Mouse (Mus musculus): ENCODE measurements around the gene Klrb1a. TPM values are rescaled to one million over a fixed set of nuclear protein-coding genes. Genes with fewer than 3 reads are reported as not detected.
"Not testable (repeated sequence)": the region's sequence is repeated elsewhere in the genome, so short reads cannot be mapped to it uniquely, and the experiment has no call there.

The Klrb1a gene
- polyA plus RNA-seq (2014; fragmentation: Nextera tagmentation; extraction: Ambion mirVana): 0.18 TPM in 1 of 2 replicates, not detected in the other

- H3K9ac ChIP-seq (ENCODE audit: low read depth, low read length); H3K27me3 ChIP-seq (replicated peaks; ENCODE audit: control insufficient read depth, insufficient read depth, low read length); H3K36me3 ChIP-seq (ENCODE audit: control insufficient read depth, insufficient read depth, low read length); H3K27ac ChIP-seq (ENCODE audit: low read depth, low read length); H3K4me1 ChIP-seq (replicated peaks; ENCODE audit: control insufficient read depth, insufficient read depth, low read length); DNase-seq (ENCODE audit: low spot score); H3K4me3 ChIP-seq (ENCODE audit: low read depth, low read length); H3K9me3 ChIP-seq (ENCODE audit: control insufficient read depth, low read length); ATAC-seq (replicated peaks; ENCODE audit: low FRiP score); H3K4me2 ChIP-seq: not testable (repeated sequence)
- WGBS: 91% methylated on average over 5 of the region's 5 CpGs
Measured at GRCm38 (mm10) chr6:128623433-128623832, at the start of gene Klrb1a. TSS of gene Klrb1a (minus strand) at chr6:128623533.

GRCm38 (mm10) chr6:128669936-128670335 is 46.6 kb upstream of the Klrb1a start:
- H3K4me1 ChIP-seq (replicated peaks; ENCODE audit: control insufficient read depth, insufficient read depth, low read length): no peaks in the 10 kb centered on the region
- H3K4me2 ChIP-seq: no peak overlapping the region
- H3K36me3 ChIP-seq (ENCODE audit: control insufficient read depth, insufficient read depth, low read length): no peaks in the 10 kb centered on the region
- no peaks in the 10 kb centered on the region for H3K9me3 ChIP-seq (ENCODE audit: control insufficient read depth, low read length)
- H3K9ac ChIP-seq (ENCODE audit: low read depth, low read length): no peak overlapping the region
- no peak overlapping the region for H3K27ac ChIP-seq (ENCODE audit: low read depth, low read length)
- DNase-seq (ENCODE audit: low spot score) (no peak), ATAC-seq (replicated peaks; ENCODE audit: low FRiP score) (no peak)
- H3K4me3 ChIP-seq (ENCODE audit: low read depth, low read length): no peak overlapping the region
- 56% methylated on average over 4 of the region's 4 CpGs for WGBS
- no peaks in the 10 kb centered on the region for H3K27me3 ChIP-seq (replicated peaks; ENCODE audit: control insufficient read depth, insufficient read depth, low read length)

GRCm38 (mm10) chr6:128662206-128662605 is 38.9 kb upstream of the Klrb1a start, which contains the start of gene Clec2h:
TSS of gene Clec2h (plus strand) at chr6:128662385.
- Histone ChIP-seq H3K36me3 (ENCODE audit: control insufficient read depth, insufficient read depth, low read length) (no peaks in the 10 kb centered on the region), H3K4me1 (replicated peaks; ENCODE audit: control insufficient read depth, insufficient read depth, low read length) (no peaks in the 10 kb centered on the region), H3K9ac (ENCODE audit: low read depth, low read length) (no peak within 1 kb of the TSS), H3K27ac (ENCODE audit: low read depth, low read length) (no peak within 1 kb of the TSS), H3K4me2 (no peak within 1 kb of the TSS), H3K27me3 (replicated peaks; ENCODE audit: control insufficient read depth, insufficient read depth, low read length) (no peaks in the 10 kb centered on the region), H3K4me3 (ENCODE audit: low read depth, low read length) (no peak within 1 kb of the TSS), H3K9me3 (ENCODE audit: control insufficient read depth, low read length) (no peaks in the 10 kb centered on the region)
- DNase-seq (ENCODE audit: low spot score): no peak
- no peak for ATAC-seq (replicated peaks; ENCODE audit: low FRiP score)
- WGBS: 9% methylated on average over 1 of the region's 1 CpGs

- H3K9ac ChIP-seq (ENCODE audit: low read depth, low read length): no peak overlapping the region
- no peak overlapping the region for H3K4me3 ChIP-seq (ENCODE audit: low read depth, low read length)
- H3K9me3 ChIP-seq (ENCODE audit: control insufficient read depth, low read length): no peaks in the 10 kb centered on the region
- no peaks in the 10 kb centered on the region for H3K4me1 ChIP-seq (replicated peaks; ENCODE audit: control insufficient read depth, insufficient read depth, low read length)
- WGBS: 83% methylated on average over 1 of the region's 1 CpGs
- no peak overlapping the region for H3K4me2 ChIP-seq
- no peaks in the 10 kb centered on the region for H3K36me3 ChIP-seq (ENCODE audit: control insufficient read depth, insufficient read depth, low read length)
- H3K27ac ChIP-seq (ENCODE audit: low read depth, low read length): no peak overlapping the region
- ATAC-seq (replicated peaks; ENCODE audit: low FRiP score) (no peak), DNase-seq (ENCODE audit: low spot score) (no peak)
- H3K27me3 ChIP-seq (replicated peaks; ENCODE audit: control insufficient read depth, insufficient read depth, low read length): no peaks in the 10 kb centered on the region
Measured at GRCm38 (mm10) chr6:128661249-128661648, 37.9 kb upstream of the Klrb1a start.

- Histone ChIP-seq H3K27ac (ENCODE audit: low read depth, low read length) (no peak overlapping the region), H3K27me3 (replicated peaks; ENCODE audit: control insufficient read depth, insufficient read depth, low read length) (no peaks in the 10 kb centered on the region), H3K9ac (ENCODE audit: low read depth, low read length) (no peak overlapping the region), H3K36me3 (ENCODE audit: control insufficient read depth, insufficient read depth, low read length) (no peaks in the 10 kb centered on the region), H3K4me1 (replicated peaks; ENCODE audit: control insufficient read depth, insufficient read depth, low read length) (no peaks in the 10 kb centered on the region), H3K4me3 (ENCODE audit: low read depth, low read length) (no peak overlapping the region), H3K4me2 (no peak overlapping the region), H3K9me3 (ENCODE audit: control insufficient read depth, low read length) (no peaks in the 10 kb centered on the region)
- ATAC-seq (replicated peaks; ENCODE audit: low FRiP score) (no peak), DNase-seq (ENCODE audit: low spot score) (no peak)
- 91% methylated on average over 1 of the region's 1 CpGs for WGBS
Measured at GRCm38 (mm10) chr6:128652938-128653337, 29.6 kb upstream of the Klrb1a start.

GRCm38 (mm10) chr6:128650827-128651226 is 27.5 kb upstream of the Klrb1a start:
- H3K4me1 ChIP-seq (replicated peaks; ENCODE audit: control insufficient read depth, insufficient read depth, low read length); H3K4me3 ChIP-seq (ENCODE audit: low read depth, low read length); H3K9ac ChIP-seq (ENCODE audit: low read depth, low read length); H3K4me2 ChIP-seq; ATAC-seq (replicated peaks; ENCODE audit: low FRiP score); H3K27me3 ChIP-seq (replicated peaks; ENCODE audit: control insufficient read depth, insufficient read depth, low read length); DNase-seq (ENCODE audit: low spot score); H3K36me3 ChIP-seq (ENCODE audit: control insufficient read depth, insufficient read depth, low read length); H3K27ac ChIP-seq (ENCODE audit: low read depth, low read length); H3K9me3 ChIP-seq (ENCODE audit: control insufficient read depth, low read length): not testable (repeated sequence)
- WGBS: 81% methylated on average over 4 of the region's 7 CpGs

- Histone ChIP-seq H3K4me2 (no peak overlapping the region), H3K9me3 (ENCODE audit: control insufficient read depth, low read length) (no peaks in the 10 kb centered on the region), H3K27ac (ENCODE audit: low read depth, low read length) (no peak overlapping the region), H3K4me1 (replicated peaks; ENCODE audit: control insufficient read depth, insufficient read depth, low read length) (no peaks in the 10 kb centered on the region), H3K36me3 (ENCODE audit: control insufficient read depth, insufficient read depth, low read length) (no peaks in the 10 kb centered on the region), H3K9ac (ENCODE audit: low read depth, low read length) (no peak overlapping the region), H3K27me3 (replicated peaks; ENCODE audit: control insufficient read depth, insufficient read depth, low read length) (no peaks in the 10 kb centered on the region), H3K4me3 (ENCODE audit: low read depth, low read length) (no peak overlapping the region)
- no peak for DNase-seq (ENCODE audit: low spot score)
- no peak for ATAC-seq (replicated peaks; ENCODE audit: low FRiP score)
- WGBS: 75% methylated on average over 1 of the region's 1 CpGs
Measured at GRCm38 (mm10) chr6:128650187-128650586, 26.9 kb upstream of the Klrb1a start.

- H3K36me3 ChIP-seq (ENCODE audit: control insufficient read depth, insufficient read depth, low read length): no peaks in the 10 kb centered on the region
- no peak overlapping the region for H3K9ac ChIP-seq (ENCODE audit: low read depth, low read length)
- H3K27me3 ChIP-seq (replicated peaks; ENCODE audit: control insufficient read depth, insufficient read depth, low read length): no peaks in the 10 kb centered on the region
- 85% methylated on average over 3 of the region's 3 CpGs for WGBS
- H3K9me3 ChIP-seq (ENCODE audit: control insufficient read depth, low read length): no peaks in the 10 kb centered on the region
- no peak overlapping the region for H3K4me3 ChIP-seq (ENCODE audit: low read depth, low read length)
- H3K4me2 ChIP-seq: no peak overlapping the region
- H3K27ac ChIP-seq (ENCODE audit: low read depth, low read length): no peak overlapping the region
- ATAC-seq (replicated peaks; ENCODE audit: low FRiP score) (no peak), DNase-seq (ENCODE audit: low spot score) (no peak)
- no peaks in the 10 kb centered on the region for H3K4me1 ChIP-seq (replicated peaks; ENCODE audit: control insufficient read depth, insufficient read depth, low read length)
Measured at GRCm38 (mm10) chr6:128649681-128650080, 26.3 kb upstream of the Klrb1a start.

- H3K9me3 ChIP-seq (ENCODE audit: control insufficient read depth, low read length); H3K4me3 ChIP-seq (ENCODE audit: low read depth, low read length); H3K27me3 ChIP-seq (replicated peaks; ENCODE audit: control insufficient read depth, insufficient read depth, low read length); H3K4me2 ChIP-seq; DNase-seq (ENCODE audit: low spot score); H3K27ac ChIP-seq (ENCODE audit: low read depth, low read length); H3K4me1 ChIP-seq (replicated peaks; ENCODE audit: control insufficient read depth, insufficient read depth, low read length); H3K9ac ChIP-seq (ENCODE audit: low read depth, low read length); H3K36me3 ChIP-seq (ENCODE audit: control insufficient read depth, insufficient read depth, low read length): not testable (repeated sequence)
- peak; percentile 47; the same call in 1 of the 2 replicates for ATAC-seq (replicated peaks; ENCODE audit: low FRiP score)
- 77% methylated on average over 12 of the region's 12 CpGs for WGBS
Measured at GRCm38 (mm10) chr6:128645708-128646107, 22.4 kb upstream of the Klrb1a start.
